Mouse (Mus musculus) G1E (cell line): ENCODE results near the gene Tpp2. TPM values are rescaled to one million over a fixed set of nuclear protein-coding genes. Genes with fewer than 3 reads are reported as not detected.

ENCODE experiments used
- ATAC-seq: 2 replicates; pipeline ENCODE4 v1.8.0; 2016; ENCODE audit warnings: mild to moderate bottlenecking; ENCODE audit not compliant: insufficient number of reproducible peaks, poor library complexity, low FRiP score, severe bottlenecking; ENCODE audit errors: extremely low read depth
- DNase-seq: peaks from one replicate; pipeline ENCODE4 v3.0.0; 2012; ENCODE audit warnings: low spot score
- H3K27me3 ChIP-seq: 2 replicates; pipeline ENCODE4 v1.6.1; 2012; ENCODE audit warnings: mild to moderate bottlenecking, low read length, inconsistent platforms; ENCODE audit not compliant: insufficient read depth
- H3K36me3 ChIP-seq: replicated peaks from 2 replicates; pipeline ENCODE3; 2012; ENCODE audit warnings: mild to moderate bottlenecking, inconsistent platforms
- H3K4me1 ChIP-seq: 2 replicates; pipeline ENCODE4 v1.6.1; 2012; ENCODE audit warnings: low read depth, low read length, inconsistent platforms, mixed read lengths; ENCODE audit not compliant: insufficient read depth
- H3K4me3 ChIP-seq: 2 replicates; pipeline ENCODE4 v1.5.1; 2012; ENCODE audit warnings: low read depth, mild to moderate bottlenecking, inconsistent platforms, low read length, moderate library complexity, mixed read lengths
- H3K9me3 ChIP-seq: replicated peaks from 2 replicates; pipeline ENCODE4 v1.6.1; 2012; ENCODE audit warnings: inconsistent platforms
- CTCF ChIP-seq: IDR thresholded peaks from 2 replicates; pipeline ENCODE4 v1.5.1; 2012; ENCODE audit warnings: low read depth, low read length, inconsistent platforms, mixed read lengths
- GATA1 ChIP-seq: IDR thresholded peaks from 2 replicates; pipeline ENCODE4 v1.6.1; 2012; ENCODE audit warnings: borderline replicate concordance, low read length, inconsistent platforms, mixed read lengths
- GATA2 ChIP-seq: IDR thresholded peaks from 2 replicates; pipeline ENCODE4 v1.6.1; 2012; ENCODE audit warnings: low read depth, low read length, inconsistent platforms, borderline replicate concordance
- POLR2AphosphoS5 ChIP-seq: IDR thresholded peaks from 2 replicates; pipeline ENCODE4 v1.6.1; 2012; ENCODE audit warnings: low read depth, low read length, inconsistent platforms; ENCODE audit not compliant: insufficient replicate concordance
- TAL1 ChIP-seq: conservative IDR thresholded peaks from 2 replicates; pipeline ENCODE4 v1.6.1; 2012; ENCODE audit warnings: low read depth, low read length, inconsistent platforms, mixed read lengths
- polyA plus RNA-seq: library from polyadenylated mRNA; stranded (reverse); fragments of >175 nt; gene quantifications from 2 replicates; pipeline ENCODE4 v1.2.3, GENCODE M21; 2012
- total RNA-seq, 2 experiments: library from RNA; stranded (forward) in 1 of 2; stranded (reverse) in 1 of 2; fragments of 200-1000 nt in 1 of 2; fragments of >200 nt in 1 of 2; fragmentation: Nextera tagmentation in 1 of 2; gene quantifications; 2 replicates each; pipeline ENCODE4 v1.2.3; 2014 to 2017

Gene Tpp2
- total and polyA plus RNA-seq, 3 experiments, result 19.0 to 246 (median 215) TPM

- TF ChIP-seq TAL1 (no peak), CTCF (no peak), GATA2 (no peak), GATA1 (no peak), POLR2AphosphoS5 (no peak)
- Histone ChIP-seq H3K4me3 (no peak overlapping the region), H3K9me3 (no peaks in the 10 kb centered on the region), H3K4me1 (no peaks in the 10 kb centered on the region), H3K36me3 (no peaks in the 10 kb centered on the region), H3K27me3 (peaks cover 22% of the 10 kb centered on the region)
- DNase-seq (no peak), ATAC-seq (no peak)
These were observed 31.0 kb upstream of the Tpp2 start for GRCm38 (mm10) chr1:43902417-43902816.

GRCm38 (mm10) chr1:43902855-43903254 lies 30.6 kb upstream of the Tpp2 start:
- TF ChIP-seq GATA2 (no peak), CTCF (no peak), POLR2AphosphoS5 (no peak), TAL1 (no peak), GATA1 (no peak)
- no peaks in the 10 kb centered on the region for H3K9me3 ChIP-seq
- ATAC-seq, result no peak
- H3K4me3 ChIP-seq, result no peak overlapping the region
- H3K36me3 ChIP-seq, result no peaks in the 10 kb centered on the region
- no peak for DNase-seq
- H3K27me3 ChIP-seq, result peaks cover 22% of the 10 kb centered on the region
- H3K4me1 ChIP-seq, result no peaks in the 10 kb centered on the region

- no peaks in the 10 kb centered on the region for H3K9me3 ChIP-seq
- no peaks in the 10 kb centered on the region for H3K36me3 ChIP-seq
- H3K4me3 ChIP-seq, result no peak overlapping the region
- TF ChIP-seq GATA1, result no peak
- TF ChIP-seq GATA2, result no peak
- ATAC-seq (no peak), DNase-seq (no peak)
- peaks cover 2% of the 10 kb centered on the region; the same call in 1 of the 2 replicates for H3K4me1 ChIP-seq
- no peaks in the 10 kb centered on the region for H3K27me3 ChIP-seq
These were observed 18.0 kb upstream of the Tpp2 start for GRCm38 (mm10) chr1:43915428-43915827.

DNA sequence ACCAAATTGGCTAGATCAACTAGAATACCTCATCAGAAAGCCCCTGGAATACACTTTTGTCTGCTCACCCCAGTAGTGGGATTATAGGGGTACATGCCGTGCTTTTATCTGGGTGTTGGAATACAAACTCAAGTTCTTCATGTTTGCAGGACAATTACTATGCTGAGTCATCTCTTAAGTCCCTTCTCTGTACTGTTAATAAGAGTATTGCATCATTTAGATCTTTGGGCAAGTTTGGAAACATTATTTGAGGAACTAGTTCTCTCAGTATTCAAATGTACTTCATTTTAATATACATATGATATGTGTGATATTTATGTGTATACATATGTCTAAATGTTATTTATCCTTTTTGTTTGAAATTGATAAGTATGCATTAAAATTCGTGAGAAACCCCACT lies 16.6 kb upstream of the Tpp2 start:
- DNase-seq (no peak), ATAC-seq (0 out of 2 replicates have a peak, but pooled peaks have one; percentile 4)
- Histone ChIP-seq H3K27me3 (no peaks in the 10 kb centered on the region), H3K4me1 (peaks cover 2% of the 10 kb centered on the region; the same call in 1 of the 2 replicates), H3K36me3 (no peaks in the 10 kb centered on the region), H3K4me3 (no peak overlapping the region), H3K9me3 (no peaks in the 10 kb centered on the region)
- TF ChIP-seq POLR2AphosphoS5 (no peak), GATA1 (no peak), TAL1 (no peak), CTCF (no peak), GATA2 (no peak)

GRCm38 (mm10) chr1:43934416-43934810 lies 966 bp downstream of the Tpp2 start:
- H3K4me1 ChIP-seq, result peaks cover 28% of the 10 kb centered on the region
- ATAC-seq (no peak), DNase-seq (no peak)
- H3K27me3 ChIP-seq, result no peaks in the 10 kb centered on the region
- TF ChIP-seq POLR2AphosphoS5 (no peak), GATA1 (no peak), GATA2 (no peak), TAL1 (no peak), CTCF (no peak)
- H3K36me3 ChIP-seq, result peaks cover 16% of the 10 kb centered on the region
- peak overlapping the region; percentile 95 for H3K4me3 ChIP-seq
- no peaks in the 10 kb centered on the region for H3K9me3 ChIP-seq

DNA sequence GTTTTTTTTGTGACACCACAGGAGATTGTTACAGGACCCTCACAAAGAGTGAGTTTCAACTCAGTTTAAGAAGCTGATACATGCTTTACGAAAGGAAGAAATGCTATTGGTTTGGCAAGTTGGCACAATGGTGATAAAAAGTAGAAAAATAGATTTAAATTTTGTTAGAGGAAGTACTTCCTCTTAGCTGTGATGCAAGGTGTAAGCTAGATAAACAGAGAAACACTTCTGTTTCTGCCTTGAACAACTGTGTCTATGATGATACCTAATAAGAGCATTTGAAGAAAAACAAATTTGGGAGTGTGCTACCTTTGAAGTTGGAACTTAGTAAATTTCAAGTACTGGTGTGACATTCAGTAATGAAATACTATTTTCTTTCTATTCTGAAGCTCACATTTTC lies 5.9 kb downstream of the Tpp2 start:
- no peak for TF ChIP-seq GATA1
- TF ChIP-seq POLR2AphosphoS5, result no peak
- TF ChIP-seq TAL1, result no peak
- TF ChIP-seq CTCF, result no peak
- no peak for TF ChIP-seq GATA2
- ATAC-seq, result no peak
- H3K27me3 ChIP-seq, result no peaks in the 10 kb centered on the region
- DNase-seq, result peak; percentile 7
- H3K36me3 ChIP-seq, result peaks cover 50% of the 10 kb centered on the region
- peaks cover 42% of the 10 kb centered on the region for H3K4me1 ChIP-seq
- H3K4me3 ChIP-seq, result no peak overlapping the region
- H3K9me3 ChIP-seq, result no peaks in the 10 kb centered on the region
